Mouse (Mus musculus): ENCODE measurements around the gene Klk1b1. TPM values are rescaled to one million over a fixed set of nuclear protein-coding genes. Genes with fewer than 3 reads are reported as not detected.
"Not testable (repeated sequence)": the region's sequence is repeated elsewhere in the genome, so short reads cannot be mapped to it uniquely, and the experiment has no call there.

Gene Klk1b1
- polyA plus RNA-seq, 1 experiment from 2014 or later, result not detected

DNA sequence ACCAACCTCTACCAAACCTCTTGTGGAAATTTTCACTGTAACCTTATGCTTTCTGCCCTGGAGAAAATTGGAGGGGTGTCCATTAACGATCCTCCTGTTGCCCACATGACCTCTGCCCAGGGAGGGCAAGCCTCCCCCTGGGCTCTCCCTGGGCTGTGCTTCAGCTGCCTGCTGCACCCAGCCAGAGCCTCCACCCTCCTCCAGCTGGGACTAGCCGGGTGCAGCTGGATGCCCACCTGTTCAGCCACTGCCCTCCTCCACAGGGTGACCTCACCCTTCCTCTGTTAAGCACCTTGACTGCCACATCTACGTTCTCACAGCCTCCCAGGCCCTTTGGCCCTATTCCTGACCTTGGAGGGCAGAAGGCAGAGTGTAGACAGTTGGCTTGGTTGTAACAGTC, 31.8 kb upstream of the Klk1b1 start:
- POLR2A ChIA-PET, result no interaction called here
- no peak for DNase-seq (ENCODE audit: low read depth, low spot score)
- no peaks in the 10 kb centered on the region for H3K27me3 ChIP-seq
- in situ Hi-C loops (cut with MboI; ENCODE audit: low pct_unique_long_range_greater_than_20kb), result no loop called here
- no peak for ATAC-seq
- CTCF ChIA-PET, result no interaction called here
- TF ChIP-seq CTCF (IDR thresholded peaks at IDR 0.05), result no peak

DNA sequence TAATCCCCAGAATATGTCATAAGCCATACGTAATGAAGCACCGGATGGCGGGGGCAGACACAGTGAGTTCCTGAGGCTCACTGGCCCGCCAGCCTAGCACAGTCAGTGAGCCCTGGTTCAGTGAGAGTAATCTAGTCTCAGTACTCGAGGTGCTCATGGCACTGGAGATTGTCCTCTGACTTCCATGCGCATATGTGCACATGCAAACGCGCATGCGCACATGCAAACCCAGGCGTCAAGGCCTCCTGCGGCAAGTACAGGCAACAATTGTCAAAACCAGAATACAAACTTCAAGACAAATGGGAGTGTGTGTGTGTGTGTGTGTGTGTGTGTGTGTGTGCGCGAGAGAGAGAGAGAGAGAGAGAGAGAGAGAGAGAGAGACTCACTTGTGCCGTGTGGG, 30.0 kb upstream of the Klk1b1 start:
- no peak for TF ChIP-seq CTCF (IDR thresholded peaks at IDR 0.05)
- CTCF ChIA-PET, result no interaction called here
- no peak for ATAC-seq
- H3K27me3 ChIP-seq, result no peaks in the 10 kb centered on the region
- in situ Hi-C loops (cut with MboI; ENCODE audit: low pct_unique_long_range_greater_than_20kb), result no loop called here
- POLR2A ChIA-PET, result no interaction called here
- no peak for DNase-seq (ENCODE audit: low read depth, low spot score)

- POLR2A ChIA-PET; H3K27me3 ChIP-seq; DNase-seq (ENCODE audit: low read depth, low spot score); ATAC-seq; in situ Hi-C loops (cut with MboI; ENCODE audit: low pct_unique_long_range_greater_than_20kb); CTCF ChIA-PET: not testable (repeated sequence)
Observed at GRCm38 (mm10) chr7:43942293-43942692, 24.3 kb upstream of the Klk1b1 start.

- no peak for TF ChIP-seq CTCF (IDR thresholded peaks at IDR 0.05)
- H3K27me3 ChIP-seq, result no peaks in the 10 kb centered on the region
- POLR2A ChIA-PET, result no interaction called here
- no peak for DNase-seq (ENCODE audit: low read depth, low spot score)
- no peak for ATAC-seq
- CTCF ChIA-PET, result no interaction called here
- in situ Hi-C loops (cut with MboI; ENCODE audit: low pct_unique_long_range_greater_than_20kb), result no loop called here
Observed at GRCm38 (mm10) chr7:43944727-43945264, 21.8 kb upstream of the Klk1b1 start.

- CTCF ChIA-PET, result no interaction called here
- TF ChIP-seq CTCF (IDR thresholded peaks at IDR 0.05), result no peak
- ATAC-seq (no peak), DNase-seq (ENCODE audit: low read depth, low spot score) (no peak)
- in situ Hi-C loops (cut with MboI; ENCODE audit: low pct_unique_long_range_greater_than_20kb), result no loop called here
- POLR2A ChIA-PET, result no interaction called here
- H3K27me3 ChIP-seq, result no peaks in the 10 kb centered on the region
Observed at GRCm38 (mm10) chr7:43950364-43950763, 16.2 kb upstream of the Klk1b1 start, which contains the start of gene Klk1b8. Gene Klk1b8, plus strand, starts transcription at chr7:43950664.

- POLR2A ChIA-PET, result no interaction called here
- DNase-seq (ENCODE audit: low read depth, low spot score) (no peak), ATAC-seq (no peak)
- in situ Hi-C loops (cut with MboI; ENCODE audit: low pct_unique_long_range_greater_than_20kb), result no loop called here
- H3K27me3 ChIP-seq, result no peaks in the 10 kb centered on the region
- CTCF ChIA-PET, result no interaction called here
- TF ChIP-seq CTCF (IDR thresholded peaks at IDR 0.05), result no peak
Observed at GRCm38 (mm10) chr7:43952703-43953102, 13.8 kb upstream of the Klk1b1 start.

- H3K27me3 ChIP-seq, result no peaks in the 10 kb centered on the region
- DNase-seq (ENCODE audit: low read depth, low spot score) (no peak), ATAC-seq (no peak)
- POLR2A ChIA-PET, result no interaction called here
- TF ChIP-seq CTCF (IDR thresholded peaks at IDR 0.05), result no peak
- in situ Hi-C loops (cut with MboI; ENCODE audit: low pct_unique_long_range_greater_than_20kb), result no loop called here
- CTCF ChIA-PET, result no interaction called here
Observed at GRCm38 (mm10) chr7:43967058-43967457, 507 bp downstream of the Klk1b1 start.

- no peak for TF ChIP-seq CTCF (IDR thresholded peaks at IDR 0.05)
- DNase-seq (ENCODE audit: low read depth, low spot score) (no peak), ATAC-seq (no peak)
- CTCF ChIA-PET, result no interaction called here
- in situ Hi-C loops (cut with MboI; ENCODE audit: low pct_unique_long_range_greater_than_20kb), result no loop called here
- POLR2A ChIA-PET, result no interaction called here
- H3K27me3 ChIP-seq, result no peaks in the 10 kb centered on the region
Observed at GRCm38 (mm10) chr7:43967612-43968011, 1.1 kb downstream of the Klk1b1 start.

DNA sequence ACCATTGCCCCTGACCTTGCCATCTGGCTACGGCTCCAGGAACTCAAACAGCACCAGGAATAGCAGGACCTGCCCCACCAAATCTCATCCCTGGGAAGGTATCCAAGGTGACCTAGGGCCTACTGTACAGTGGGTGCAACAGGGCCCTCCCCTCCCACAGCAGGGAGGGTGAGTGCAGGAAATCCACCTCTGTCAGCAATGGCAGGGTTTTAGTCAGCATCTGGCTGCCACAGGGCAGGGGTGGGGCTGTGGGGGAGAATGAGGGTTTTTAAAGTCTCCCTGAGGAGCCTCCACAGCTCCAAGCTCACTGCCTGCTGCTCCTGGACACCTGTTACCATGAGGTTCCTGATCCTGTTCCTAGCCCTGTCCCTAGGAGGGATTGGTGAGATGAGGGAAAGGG, 9.2 kb downstream of the Klk1b1 start, which contains the start of gene Klk1b9:
Gene Klk1b9, plus strand, starts transcription at position 301 of the 400 bp plus-strand sequence.
- H3K27me3 ChIP-seq; CTCF ChIA-PET; ATAC-seq; DNase-seq (ENCODE audit: low read depth, low spot score); in situ Hi-C loops (cut with MboI; ENCODE audit: low pct_unique_long_range_greater_than_20kb); POLR2A ChIA-PET: not testable (repeated sequence)

DNA sequence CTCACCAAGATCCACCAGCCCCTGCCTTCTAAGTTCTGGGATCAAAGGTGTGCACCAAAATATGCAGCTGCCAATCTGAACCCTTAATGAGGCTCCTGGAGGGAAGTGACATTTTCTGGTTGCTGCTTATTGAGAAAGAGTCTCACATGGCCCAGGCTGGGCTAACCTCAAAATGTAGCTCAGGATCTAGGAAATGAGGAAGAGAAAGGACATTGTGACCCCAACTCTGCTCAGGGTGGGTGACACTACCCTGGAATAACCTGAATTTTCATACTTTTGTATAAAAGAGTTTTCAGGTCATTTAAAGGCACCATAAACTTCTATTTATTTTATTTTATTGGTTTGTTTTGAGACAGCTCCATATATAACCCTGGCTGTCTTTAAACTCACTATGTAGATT, 19.1 kb downstream of the Klk1b1 start:
- DNase-seq (ENCODE audit: low read depth, low spot score) (no peak), ATAC-seq (no peak)
- in situ Hi-C loops (cut with MboI; ENCODE audit: low pct_unique_long_range_greater_than_20kb), result no loop called here
- no peaks in the 10 kb centered on the region for H3K27me3 ChIP-seq
- no peak for TF ChIP-seq CTCF (IDR thresholded peaks at IDR 0.05)
- ChIA-PET POLR2A (no interaction called here), CTCF (no interaction called here)

DNA sequence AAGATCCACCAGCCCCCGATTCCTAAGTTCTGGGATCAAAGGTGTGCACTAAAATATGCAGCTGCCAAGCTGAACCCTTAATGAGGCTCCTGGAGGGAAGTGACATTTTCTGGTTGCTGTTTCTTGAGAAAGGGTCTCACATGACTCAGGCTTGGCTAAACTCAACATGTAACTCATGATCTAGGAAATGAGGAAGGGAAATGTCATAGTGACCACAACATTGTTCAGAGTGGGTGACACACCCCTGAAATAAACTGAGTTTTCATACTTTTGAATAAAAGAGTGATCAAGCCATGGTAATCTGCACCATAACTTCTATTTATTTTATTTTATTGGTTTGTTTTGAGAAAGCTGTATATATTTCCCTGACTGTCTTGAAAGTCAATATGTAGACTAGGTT, 28.3 kb downstream of the Klk1b1 start:
- DNase-seq (ENCODE audit: low read depth, low spot score); in situ Hi-C loops (cut with MboI; ENCODE audit: low pct_unique_long_range_greater_than_20kb); H3K27me3 ChIP-seq; ATAC-seq; CTCF ChIA-PET; POLR2A ChIA-PET: not testable (repeated sequence)

DNA sequence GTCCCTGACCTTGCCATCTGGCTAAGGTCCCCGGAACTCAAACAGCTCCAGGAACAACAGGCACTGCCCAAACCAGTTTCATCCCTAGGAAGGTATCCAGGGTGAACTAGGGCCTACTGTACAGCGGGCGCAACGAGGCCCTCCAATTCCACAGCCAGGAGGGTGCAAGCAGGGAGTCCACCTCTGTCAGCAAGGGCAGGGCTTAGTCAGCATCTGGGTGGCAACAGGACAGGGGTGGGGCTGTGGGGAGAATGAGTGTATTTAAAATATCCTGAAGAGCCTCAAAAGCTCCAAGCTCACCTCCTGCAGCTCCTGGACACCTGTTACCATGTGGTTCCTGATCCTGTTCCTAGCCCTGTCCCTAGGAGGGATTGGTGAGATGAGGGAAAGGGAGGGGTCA, 29.0 kb downstream of the Klk1b1 start, which contains the start of gene Klk1b11:
Gene Klk1b11, plus strand, starts transcription at position 301 of the 400 bp plus-strand sequence.
- ATAC-seq; POLR2A ChIA-PET; in situ Hi-C loops (cut with MboI; ENCODE audit: low pct_unique_long_range_greater_than_20kb); CTCF ChIA-PET; H3K27me3 ChIP-seq; DNase-seq (ENCODE audit: low read depth, low spot score): not testable (repeated sequence)
